Mouse (Mus musculus) CH12.LX (cell line): ENCODE data around the gene Fxyd2. TPM values are rescaled to one million over a fixed set of nuclear protein-coding genes. Genes with fewer than 3 reads are reported as not detected.

Experiments
- DNase-seq: peaks from one replicate; pipeline ENCODE4 v3.0.0-alpha.2; 2013; ENCODE audit errors: extremely low read depth
- H3K27ac ChIP-seq: 2 replicates; pipeline ENCODE4 v1.5.1; 2012; ENCODE audit warnings: low read depth, mild to moderate bottlenecking, control low read depth, moderate library complexity; ENCODE audit not compliant: insufficient read depth
- H3K27me3 ChIP-seq: replicated peaks from 2 replicates; pipeline ENCODE3; 2012; ENCODE audit warnings: inconsistent platforms
- H3K36me3 ChIP-seq, 2 experiments: replicated peaks in 1 of 2; 2 replicates each; pipeline versions ENCODE3 to v1.6.1; 2012; ENCODE audit warnings: inconsistent platforms in 1 of 2, low read length in 1 of 2, mild to moderate bottlenecking in 1 of 2, mixed read lengths in 1 of 2, moderate library complexity in 1 of 2; ENCODE audit not compliant: control insufficient read depth in 1 of 2, insufficient read depth in 1 of 2
- H3K4me1 ChIP-seq, 2 experiments: 2 replicates each; pipeline ENCODE4 v1.6.1; 2012; ENCODE audit warnings: inconsistent platforms in 1 of 2, moderate library complexity in 1 of 2; ENCODE audit not compliant: insufficient read depth in 2 of 2, control insufficient read depth in 1 of 2
- H3K4me2 ChIP-seq: 2 replicates; pipeline ENCODE4 v1.6.1; 2012; ENCODE audit warnings: low read depth, mild to moderate bottlenecking, control low read depth; ENCODE audit not compliant: poor library complexity, insufficient read depth, severe bottlenecking
- H3K4me3 ChIP-seq, 3 experiments: fragments of 150-350 bp in 1 of 3; sonication (generic) in 1 of 3; replicated peaks in 1 of 3; 2 replicates each; pipeline versions ENCODE3 to v1.5.1; 2011 to 2012; ENCODE audit warnings: low read depth in 2 of 3, low read length in 2 of 3, mild to moderate bottlenecking in 2 of 3, moderate library complexity in 2 of 3, control low read depth in 1 of 3, improper control_type of control experiment in 1 of 3, inconsistent platforms in 1 of 3, mixed read lengths in 1 of 3; ENCODE audit not compliant: poor library complexity in 1 of 3
- H3K79me2 ChIP-seq: replicated peaks from 2 replicates; pipeline ENCODE4 v1.6.1; 2012; ENCODE audit warnings: mild to moderate bottlenecking, moderate library complexity; ENCODE audit not compliant: control insufficient read depth, poor library complexity, insufficient read depth, severe bottlenecking; ENCODE audit errors: extremely low read depth
- H3K9ac ChIP-seq: 2 replicates; pipeline ENCODE4 v1.6.1; 2012; ENCODE audit warnings: low read depth, mild to moderate bottlenecking, control low read depth, moderate library complexity; ENCODE audit not compliant: insufficient read depth
- H3K9me3 ChIP-seq: replicated peaks from 2 replicates; pipeline ENCODE3; 2012; ENCODE audit warnings: low read length, inconsistent platforms, mixed read lengths
- CHD1 ChIP-seq: IDR thresholded peaks from 2 replicates; pipeline ENCODE4 v1.6.1; 2012; ENCODE audit warnings: low read depth, low read length, improper control_type of control experiment, inconsistent platforms
- CHD2 ChIP-seq: IDR thresholded peaks from 2 replicates; pipeline ENCODE4 v1.6.1; 2011; ENCODE audit warnings: low read length, improper control_type of control experiment
- EP300 ChIP-seq: IDR thresholded peaks from 2 replicates; pipeline ENCODE4 v1.6.1; 2011; ENCODE audit warnings: low read length, improper control_type of control experiment
- ETS1 ChIP-seq: conservative IDR thresholded peaks from 2 replicates; pipeline ENCODE4 v1.6.1; 2012; ENCODE audit warnings: low read depth, mild to moderate bottlenecking, inconsistent platforms, low read length, improper control_type of control experiment, moderate library complexity
- HCFC1 ChIP-seq: IDR thresholded peaks from 2 replicates; pipeline ENCODE4 v1.6.1; 2012; ENCODE audit warnings: low read depth, mild to moderate bottlenecking, inconsistent platforms, low read length, improper control_type of control experiment
- IRF4 ChIP-seq: IDR thresholded peaks from 2 replicates; pipeline ENCODE4 v1.6.1; 2014; ENCODE audit warnings: low read depth, mild to moderate bottlenecking, inconsistent platforms, low read length, improper control_type of control experiment
- JUND ChIP-seq: conservative IDR thresholded peaks from 2 replicates; pipeline ENCODE4 v1.6.1; 2011; ENCODE audit warnings: low read depth, low read length, improper control_type of control experiment
- MAFK ChIP-seq: IDR thresholded peaks from 2 replicates; pipeline ENCODE4 v1.6.1; 2011; ENCODE audit warnings: low read length, improper control_type of control experiment; ENCODE audit not compliant: insufficient replicate concordance
- MAX ChIP-seq: IDR thresholded peaks from 2 replicates; pipeline ENCODE4 v1.6.1; 2011; ENCODE audit warnings: low read length, improper control_type of control experiment
- MAZ ChIP-seq: IDR thresholded peaks from 2 replicates; pipeline ENCODE4 v1.6.1; 2012; ENCODE audit warnings: low read depth, mild to moderate bottlenecking, inconsistent platforms, low read length, improper control_type of control experiment, moderate library complexity
- MEF2A ChIP-seq: IDR thresholded peaks from 2 replicates; pipeline ENCODE4 v1.6.1; 2014; ENCODE audit warnings: low read depth, mild to moderate bottlenecking, inconsistent platforms, low read length, improper control_type of control experiment, borderline replicate concordance
- MYC ChIP-seq: IDR thresholded peaks from 2 replicates; pipeline ENCODE4 v1.6.1; 2011; ENCODE audit warnings: low read depth, mild to moderate bottlenecking, improper control_type of control experiment, low read length
- PAX5 ChIP-seq: IDR thresholded peaks from 2 replicates; pipeline ENCODE4 v1.6.1; 2012; ENCODE audit warnings: low read length, inconsistent platforms, mixed read lengths
- POLR2A ChIP-seq: IDR thresholded peaks from 2 replicates; pipeline ENCODE4 v1.6.1; 2011; ENCODE audit warnings: low read depth, mild to moderate bottlenecking, improper control_type of control experiment, low read length
- RAD21 ChIP-seq: IDR thresholded peaks from 2 replicates; pipeline ENCODE4 v1.6.1; 2011; ENCODE audit warnings: low read depth, mild to moderate bottlenecking, low read length, improper control_type of control experiment, moderate library complexity
- RCOR1 ChIP-seq: conservative IDR thresholded peaks from 2 replicates; pipeline ENCODE4 v1.6.1; 2012; ENCODE audit warnings: low read depth, mild to moderate bottlenecking, inconsistent platforms, low read length, improper control_type of control experiment
- SIN3A ChIP-seq: IDR thresholded peaks from 2 replicates; pipeline ENCODE4 v1.6.1; 2012; ENCODE audit warnings: low read length, improper control_type of control experiment, inconsistent platforms
- SMC3 ChIP-seq: IDR thresholded peaks from 2 replicates; pipeline ENCODE4 v1.6.1; 2011; ENCODE audit warnings: low read depth, low read length, improper control_type of control experiment
- TCF12 ChIP-seq: IDR thresholded peaks from 2 replicates; pipeline ENCODE4 v1.6.1; 2014; ENCODE audit warnings: low read depth, mild to moderate bottlenecking, inconsistent platforms, low read length, improper control_type of control experiment
- UBTF ChIP-seq: IDR thresholded peaks from 2 replicates; pipeline ENCODE4 v1.6.1; 2012; ENCODE audit warnings: low read depth, mild to moderate bottlenecking, inconsistent platforms, low read length, improper control_type of control experiment, moderate library complexity
- USF2 ChIP-seq: conservative IDR thresholded peaks from 2 replicates; pipeline ENCODE4 v1.6.1; 2011; ENCODE audit warnings: low read depth, low read length, improper control_type of control experiment
- ZC3H11A ChIP-seq: IDR thresholded peaks from 2 replicates; pipeline ENCODE4 v1.6.1; 2012; ENCODE audit warnings: low read depth, mild to moderate bottlenecking, inconsistent platforms, low read length, improper control_type of control experiment
- ZKSCAN1 ChIP-seq: IDR thresholded peaks from 2 replicates; pipeline ENCODE4 v1.6.1; 2012; ENCODE audit warnings: low read depth, inconsistent platforms, low read length, improper control_type of control experiment, borderline replicate concordance
- ZMIZ1 ChIP-seq: IDR thresholded peaks from 2 replicates; pipeline ENCODE4 v1.6.1; 2012; ENCODE audit warnings: low read depth, mild to moderate bottlenecking, inconsistent platforms, low read length, improper control_type of control experiment
- ZNF384 ChIP-seq: IDR thresholded peaks from 2 replicates; pipeline ENCODE4 v1.6.1; 2012; ENCODE audit warnings: low read depth, low read length, improper control_type of control experiment, inconsistent platforms
- dilution Hi-C: fragments of 300-500 bp; cut with MboI; formaldehyde crosslinking; loops from 2 replicates; pipeline ENCODE4 v1.14.3; 2020; ENCODE audit warnings: low sequenced_read_pairs; ENCODE audit not compliant: extremely low pct_unique_long_range_greater_than_20kb, extremely low pct_ligation_motif_present
- in situ Hi-C: fragments of 300-500 bp; cut with MboI; formaldehyde crosslinking; loops from 3 replicates; pipeline ENCODE4 v1.14.3; 2019; ENCODE audit warnings: low sequenced_read_pairs, low pct_ligation_motif_present, low pct_unique_long_range_greater_than_20kb, mixed read lengths
- polyA plus RNA-seq: library from polyadenylated mRNA; unstranded; fragments of >175 nt; gene quantifications from 2 replicates; pipeline ENCODE4 v1.2.1, GENCODE M21; 2012; ENCODE audit warnings: low read depth; ENCODE audit not compliant: insufficient read length
- total RNA-seq, 2 experiments: library from RNA; depleted of rRNA; stranded (reverse); fragments of 300-350 nt in 1 of 2; fragments of >200 nt in 1 of 2; gene quantifications; 2 replicates each; pipeline ENCODE4 v1.2.3; 2012 to 2014

Fxyd2 gene
- total and polyA plus RNA-seq, 3 experiments = not detected

DNA sequence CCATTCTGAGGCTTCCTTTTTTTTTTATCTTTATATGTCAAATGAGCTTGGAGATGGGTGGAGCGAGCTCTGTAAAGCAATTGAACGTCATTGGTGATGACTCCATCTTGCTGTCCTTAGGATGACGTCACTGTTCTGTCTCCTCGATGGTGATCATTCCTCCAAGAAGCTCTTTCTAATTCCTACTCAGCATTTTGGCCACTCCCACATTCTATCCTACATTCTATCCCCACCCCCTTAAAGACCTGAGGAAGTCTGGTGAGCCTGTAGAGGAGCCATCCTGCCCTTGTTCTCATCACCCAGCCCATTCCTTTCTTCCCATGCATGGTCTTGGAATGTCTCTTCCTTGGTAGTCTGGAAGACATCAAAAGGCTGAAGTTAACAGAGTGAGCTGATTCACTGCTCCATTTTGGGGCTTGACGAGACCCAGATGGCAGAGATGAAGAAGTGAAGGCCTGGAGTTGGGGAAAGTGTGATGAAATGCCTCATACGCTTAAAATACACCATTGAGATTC, 24.4 kb upstream of the Fxyd2 start:
- Histone ChIP-seq H3K4me2 (no peak overlapping the region), H3K27ac (no peak overlapping the region), H3K36me3 (no peaks in the 10 kb centered on the region), H3K9me3 (no peaks in the 10 kb centered on the region), H3K9ac (no peak overlapping the region), H3K79me2 (no peaks in the 10 kb centered on the region), H3K27me3 (peaks cover 83% of the 10 kb centered on the region), H3K4me3 (no peak overlapping the region), H3K4me1 (no peaks in the 10 kb centered on the region)
- dilution Hi-C loops (no loop called here), in situ Hi-C loops (loop anchor here (25.0 kb wide), 1 partner anchor 363 kb away; the partner anchor contains the start of gene Cd3e)
- TF ChIP-seq JUND (no peak), ZNF384 (no peak), RAD21 (no peak), CHD2 (no peak), SIN3A (no peak), UBTF (no peak), ZKSCAN1 (no peak), PAX5 (no peak), ZMIZ1 (no peak), RCOR1 (no peak), SMC3 (no peak), ETS1 (no peak), HCFC1 (no peak), IRF4 (no peak), MYC (no peak), MAZ (no peak)
- no peak for DNase-seq

DNA sequence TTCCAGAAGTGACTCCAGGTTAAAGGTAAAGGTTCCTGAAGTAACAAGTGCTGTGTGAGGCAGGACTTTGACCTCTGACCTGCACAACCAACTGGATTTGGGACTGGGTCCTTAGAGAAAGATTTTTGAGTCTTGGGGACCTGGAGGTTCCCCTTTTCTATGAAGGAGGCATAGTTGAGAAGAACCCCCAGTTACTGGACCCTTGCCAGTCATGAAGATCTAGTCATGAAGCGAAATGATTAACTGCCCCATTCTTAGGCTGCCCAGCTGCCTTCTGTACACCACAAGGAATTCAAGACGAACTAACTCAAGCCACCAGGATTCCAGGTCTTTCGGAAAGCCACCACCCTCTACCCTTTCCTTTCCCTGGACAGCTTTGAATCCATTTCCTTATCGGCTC, 23.0 kb upstream of the Fxyd2 start:
- no peak for DNase-seq
- TF ChIP-seq ZC3H11A = no peak
- TF ChIP-seq TCF12 = no peak
- no peak for TF ChIP-seq IRF4
- TF ChIP-seq ZKSCAN1 = no peak
- TF ChIP-seq RAD21 = no peak
- no peak for TF ChIP-seq EP300
- TF ChIP-seq ZMIZ1 = no peak
- TF ChIP-seq PAX5 = no peak
- TF ChIP-seq MAX = no peak
- TF ChIP-seq USF2 = no peak
- no peak for TF ChIP-seq MAFK
- TF ChIP-seq CHD1 = no peak
- no peak for TF ChIP-seq MEF2A
- no peak for TF ChIP-seq POLR2A
- TF ChIP-seq JUND = no peak
- Histone ChIP-seq H3K4me3 (no peak overlapping the region), H3K79me2 (no peaks in the 10 kb centered on the region), H3K4me1 (no peaks in the 10 kb centered on the region), H3K4me2 (no peak overlapping the region), H3K9ac (no peak overlapping the region), H3K27me3 (peaks cover 83% of the 10 kb centered on the region), H3K9me3 (no peaks in the 10 kb centered on the region), H3K27ac (no peak overlapping the region), H3K36me3 (no peaks in the 10 kb centered on the region)
- in situ Hi-C loops = loop anchor here (25.0 kb wide), 1 partner anchor 364 kb away; the partner anchor contains the start of gene Cd3e
- dilution Hi-C loops = no loop called here
